Mouse (Mus musculus) megakaryocyte, embryonic 14.5 days (primary cell): ENCODE results near the gene Hcn2.

Source experiments
- FLI1 ChIP-seq: IDR thresholded peaks from 2 replicates; pipeline ENCODE4 v1.6.1; 2012; ENCODE audit warnings: low read length, inconsistent platforms, mixed read lengths
- GATA1 ChIP-seq: IDR thresholded peaks from 3 replicates; pipeline ENCODE4 v1.6.1; 2012; ENCODE audit warnings: mixed read lengths, low read length, inconsistent platforms, borderline replicate concordance

DNA sequence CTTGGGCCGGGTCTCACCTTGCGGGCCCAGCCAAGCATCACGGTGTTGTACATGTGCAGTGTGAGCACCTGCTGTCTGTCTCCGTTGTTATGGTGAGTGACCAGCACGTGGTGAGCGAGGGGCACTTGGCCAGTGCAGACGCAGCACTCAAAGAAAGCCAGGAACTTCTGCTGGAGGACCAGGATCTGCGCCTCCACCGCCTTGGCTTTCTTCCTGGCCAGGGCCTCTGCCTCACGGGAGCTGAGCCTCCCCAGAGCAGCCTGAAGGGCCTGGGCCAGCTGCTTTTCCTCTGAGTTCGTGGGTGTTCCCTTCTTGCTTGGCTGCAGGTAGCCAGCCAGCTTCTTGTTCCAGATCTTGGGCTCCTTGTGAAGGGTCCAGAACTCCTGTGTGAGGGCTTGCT lies 26.7 kb downstream of the Hcn2 start:
- no peak for TF ChIP-seq FLI1
- TF ChIP-seq GATA1: no peak
